Mouse (Mus musculus) embryonic fibroblast, embryonic 13.5 days (primary cell): ENCODE results near the gene Camk1d. TPM values are rescaled to one million over a fixed set of nuclear protein-coding genes. Genes with fewer than 3 reads are reported as not detected.
A peak's percentile ranks its signal among the peaks of the same experiment; 100 is the strongest.

ENCODE experiments used
- H3K27ac ChIP-seq: 2 replicates; pipeline ENCODE4 v1.5.1; 2012; ENCODE audit warnings: low read length, control low read depth, inconsistent platforms; ENCODE audit not compliant: insufficient read depth
- H3K4me1 ChIP-seq: 2 replicates; pipeline ENCODE4 v1.6.1; 2011; ENCODE audit warnings: low read length; ENCODE audit not compliant: control insufficient read depth, insufficient read depth
- H3K4me3 ChIP-seq: 2 replicates; pipeline ENCODE4 v1.5.1; 2011; ENCODE audit warnings: mild to moderate bottlenecking, control low read depth, low read length; ENCODE audit not compliant: insufficient read depth
- CTCF ChIP-seq: IDR thresholded peaks from 2 replicates; pipeline ENCODE4 v1.5.1; 2011; ENCODE audit warnings: mild to moderate bottlenecking, control low read depth, low read length, moderate library complexity, borderline replicate concordance; ENCODE audit not compliant: insufficient read depth
- POLR2A ChIP-seq: IDR thresholded peaks from 2 replicates; pipeline ENCODE4 v1.6.1; 2011; ENCODE audit warnings: low read depth, mild to moderate bottlenecking, control low read depth, low read length, moderate library complexity
- polyA plus RNA-seq: library from polyadenylated mRNA; stranded (reverse); fragments of >200 nt; gene quantifications from 2 replicates; pipeline ENCODE4 v1.2.4, GENCODE M21; 2011; ENCODE audit warnings: low read depth; ENCODE audit not compliant: missing spikeins, insufficient read length

Camk1d gene
- polyA plus RNA-seq, 1 experiment = 4.3 TPM

DNA sequence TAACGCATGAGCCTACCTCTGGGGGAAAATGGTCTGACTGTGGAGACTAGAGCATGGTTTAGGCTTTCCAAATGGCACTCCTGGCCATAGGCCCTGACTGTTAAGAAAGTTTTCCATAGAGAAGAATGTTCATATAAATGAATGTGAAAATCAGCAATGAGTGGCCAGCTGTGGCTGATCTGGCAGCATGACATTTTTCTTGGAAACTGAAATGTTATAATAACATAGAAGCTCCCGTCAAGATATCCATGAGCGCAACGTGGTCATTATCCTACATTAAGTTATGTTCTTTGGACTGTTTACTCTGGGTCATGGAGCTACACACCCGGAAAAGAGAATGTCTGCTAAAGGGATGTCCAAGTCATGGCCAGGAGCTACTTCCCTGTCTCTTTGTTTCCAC lies 397.6 kb downstream of the Camk1d start:
- no peak for TF ChIP-seq POLR2A
- no peak for TF ChIP-seq CTCF
- Histone ChIP-seq H3K4me1 (peaks cover 4% of the 10 kb centered on the region; the same call in 1 of the 2 replicates), H3K27ac (peak overlapping the region; percentile 88), H3K4me3 (no peak overlapping the region)

DNA sequence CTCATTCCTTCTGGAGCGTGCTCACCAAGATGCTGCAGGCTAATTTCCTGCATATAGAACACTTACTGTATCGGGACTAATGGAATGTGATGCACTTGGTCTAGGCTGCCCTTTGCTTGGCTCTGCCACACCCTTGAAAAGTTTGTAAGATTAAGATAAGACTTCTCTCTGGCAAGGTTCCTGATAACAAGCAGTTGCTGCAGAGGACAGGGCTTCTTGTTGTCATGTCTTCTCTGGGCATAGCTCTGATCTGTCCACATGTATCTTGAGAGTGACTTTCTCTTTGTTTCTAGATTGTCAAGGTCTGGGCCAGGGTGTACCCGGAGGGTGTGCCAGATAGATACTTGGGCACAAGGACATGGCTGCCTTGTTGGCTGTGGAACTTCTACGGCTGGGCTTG lies 398.1 kb downstream of the Camk1d start:
- TF ChIP-seq POLR2A (no peak), CTCF (no peak)
- peaks cover 4% of the 10 kb centered on the region; the same call in 1 of the 2 replicates for H3K4me1 ChIP-seq
- H3K4me3 ChIP-seq = no peak overlapping the region
- H3K27ac ChIP-seq = peak overlapping the region; percentile 24

DNA sequence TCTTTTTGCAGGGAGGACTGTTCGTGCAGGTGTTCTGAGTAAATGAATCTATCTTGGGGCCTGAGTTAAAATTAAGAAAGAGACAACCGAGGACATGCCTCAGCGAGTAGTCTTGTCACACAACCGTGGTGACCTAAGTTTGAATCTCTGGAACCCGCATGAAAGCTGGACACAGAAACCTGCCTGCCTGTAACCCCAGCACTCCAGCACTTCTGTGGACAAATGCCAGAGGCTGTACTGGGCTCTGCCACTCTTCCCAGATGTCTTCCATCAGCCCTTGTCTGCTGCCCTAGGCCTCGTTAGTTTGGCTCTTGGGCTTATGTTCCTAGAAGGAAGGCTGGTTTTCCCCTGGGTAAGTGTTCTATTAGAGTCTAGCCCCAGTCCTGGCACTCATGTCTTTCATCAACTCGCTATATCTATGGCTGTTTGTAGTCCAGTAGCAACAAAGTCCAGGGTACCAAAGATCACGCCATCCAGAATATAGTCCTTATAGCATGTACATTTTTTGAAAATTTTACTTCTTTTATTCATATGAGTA lies 399.0 kb downstream of the Camk1d start:
- no peak overlapping the region for H3K4me3 ChIP-seq
- H3K27ac ChIP-seq = no peak overlapping the region
- TF ChIP-seq POLR2A (no peak), CTCF (no peak)
- peaks cover 4% of the 10 kb centered on the region; the same call in 1 of the 2 replicates for H3K4me1 ChIP-seq

DNA sequence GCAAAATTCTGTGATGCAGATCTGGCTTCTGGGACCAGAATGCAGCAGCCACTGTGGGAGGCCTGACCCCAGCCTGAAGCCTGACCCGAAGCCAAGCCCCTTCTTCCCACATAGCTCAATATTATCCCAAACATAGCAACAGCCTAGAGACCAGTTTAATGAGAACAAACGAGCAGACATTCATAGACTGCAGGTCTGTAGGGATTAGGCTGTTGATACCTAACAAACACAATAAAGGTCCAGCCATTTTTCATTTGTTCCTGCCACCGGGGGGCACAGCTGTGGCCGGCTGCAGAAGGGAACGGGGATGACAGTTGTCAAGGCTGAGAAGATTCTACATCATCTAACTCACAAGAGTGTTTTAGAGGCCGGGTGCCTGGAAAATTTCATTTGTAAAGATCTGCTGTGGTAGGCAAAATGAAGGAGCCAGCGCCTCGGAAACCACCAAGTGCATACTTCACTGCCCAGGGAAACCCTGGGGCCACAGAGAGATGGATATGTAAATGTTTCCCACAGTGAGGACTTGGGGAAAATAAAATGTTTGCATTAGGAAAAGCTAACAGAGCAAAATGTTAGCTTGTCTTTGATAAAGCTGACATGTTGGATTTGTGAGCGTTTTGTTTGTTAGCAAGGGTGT lies 399.7 kb downstream of the Camk1d start:
- Histone ChIP-seq H3K27ac (no peak overlapping the region), H3K4me1 (peaks cover 4% of the 10 kb centered on the region; the same call in 1 of the 2 replicates), H3K4me3 (no peak overlapping the region)
- TF ChIP-seq CTCF = no peak
- no peak for TF ChIP-seq POLR2A

DNA sequence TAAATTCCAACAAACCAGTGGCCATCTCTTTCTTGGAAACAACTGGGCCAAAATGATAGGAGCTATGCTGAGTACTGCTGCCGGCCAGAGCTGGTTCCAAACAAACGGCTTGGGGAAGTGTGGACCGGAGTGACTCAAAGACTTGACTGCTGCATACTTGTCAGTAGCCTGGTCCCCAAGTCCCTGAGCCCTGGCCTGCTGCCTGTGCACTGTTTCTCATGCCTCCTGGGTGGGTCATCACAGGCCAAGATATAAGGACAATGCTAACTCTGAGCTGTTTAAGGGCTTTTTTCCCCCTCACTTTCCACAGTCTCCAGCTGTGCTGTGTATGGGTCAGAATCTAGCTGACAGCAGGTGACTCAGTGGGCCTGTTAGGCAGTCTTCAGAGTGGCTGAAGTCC lies 409.2 kb downstream of the Camk1d start:
- H3K4me3 ChIP-seq = no peak overlapping the region
- H3K27ac ChIP-seq = no peak overlapping the region
- TF ChIP-seq CTCF (no peak), POLR2A (no peak)
- no peaks in the 10 kb centered on the region for H3K4me1 ChIP-seq

DNA sequence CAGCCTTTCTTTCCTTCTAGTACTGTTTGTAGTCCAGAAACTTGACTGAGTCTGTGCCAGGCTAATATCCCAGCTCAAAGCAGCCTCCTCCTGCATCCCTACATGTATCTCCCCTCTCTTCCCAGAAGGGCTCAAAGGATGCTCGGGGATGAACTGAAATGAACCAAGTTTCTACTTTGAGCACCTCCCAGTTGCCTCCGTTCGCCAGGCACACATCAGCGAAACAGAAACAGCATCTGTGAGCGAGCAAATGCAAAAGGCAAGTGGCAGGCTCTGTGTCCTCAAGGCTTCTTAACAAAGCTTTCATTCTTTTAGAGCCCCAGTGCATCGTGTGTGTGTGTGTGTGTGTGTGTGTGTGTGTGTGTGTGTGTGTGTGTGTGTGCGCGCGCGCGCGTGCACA lies 409.9 kb downstream of the Camk1d start:
- no peak for TF ChIP-seq POLR2A
- TF ChIP-seq CTCF = no peak
- H3K4me1 ChIP-seq = no peaks in the 10 kb centered on the region
- no peak overlapping the region for H3K4me3 ChIP-seq
- no peak overlapping the region for H3K27ac ChIP-seq

DNA sequence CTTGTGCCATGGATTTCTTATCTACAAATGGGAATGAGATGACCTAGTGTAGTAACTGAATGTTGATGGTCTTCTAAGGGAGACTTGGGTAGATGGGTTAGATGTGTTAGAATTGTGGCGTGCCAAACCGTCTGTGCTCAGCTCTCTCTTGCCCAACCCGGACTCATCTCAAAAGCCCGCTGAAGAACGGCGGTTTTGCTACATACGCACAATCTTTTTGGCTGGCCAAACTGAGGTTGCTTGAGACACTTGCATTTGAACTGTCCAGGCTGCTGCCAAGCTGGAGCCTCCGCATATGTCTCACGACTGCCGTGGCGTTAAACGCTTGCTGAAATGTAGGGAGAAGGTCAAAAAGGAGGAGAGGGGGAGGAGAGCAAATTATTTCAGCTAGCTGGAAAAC lies 413.0 kb downstream of the Camk1d start:
- H3K4me3 ChIP-seq = no peak overlapping the region

DNA sequence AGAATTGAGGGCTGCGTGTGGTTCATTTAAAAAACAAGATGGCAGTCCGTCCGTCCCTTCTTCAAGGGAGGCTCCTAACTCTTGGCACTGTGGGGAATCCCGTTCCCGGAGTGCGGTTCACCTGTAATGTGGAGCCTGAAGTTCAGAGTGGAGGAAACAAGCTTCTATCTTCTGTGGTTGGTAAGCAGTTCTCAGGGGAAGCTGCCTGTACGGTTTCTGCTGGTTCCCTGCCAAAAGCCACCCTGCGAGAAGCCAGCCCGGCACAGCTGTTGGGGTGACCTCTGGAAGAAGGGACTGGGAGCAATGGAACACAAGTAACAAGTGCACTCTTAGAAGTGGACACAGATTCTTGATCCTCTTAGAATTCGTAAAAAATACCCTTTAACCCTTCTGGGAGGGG lies 416.2 kb downstream of the Camk1d start:
- Histone ChIP-seq H3K4me3 (no peak overlapping the region), H3K27ac (no peak overlapping the region), H3K4me1 (peaks cover 2% of the 10 kb centered on the region; the same call in 1 of the 2 replicates)
- TF ChIP-seq CTCF = no peak
- no peak for TF ChIP-seq POLR2A

More for the DNA sequence above, 413.0 kb downstream of the Camk1d start:
- no peak overlapping the region for H3K27ac ChIP-seq
- H3K4me1 ChIP-seq = peaks cover 2% of the 10 kb centered on the region; the same call in 1 of the 2 replicates
- TF ChIP-seq CTCF (no peak), POLR2A (no peak)

DNA sequence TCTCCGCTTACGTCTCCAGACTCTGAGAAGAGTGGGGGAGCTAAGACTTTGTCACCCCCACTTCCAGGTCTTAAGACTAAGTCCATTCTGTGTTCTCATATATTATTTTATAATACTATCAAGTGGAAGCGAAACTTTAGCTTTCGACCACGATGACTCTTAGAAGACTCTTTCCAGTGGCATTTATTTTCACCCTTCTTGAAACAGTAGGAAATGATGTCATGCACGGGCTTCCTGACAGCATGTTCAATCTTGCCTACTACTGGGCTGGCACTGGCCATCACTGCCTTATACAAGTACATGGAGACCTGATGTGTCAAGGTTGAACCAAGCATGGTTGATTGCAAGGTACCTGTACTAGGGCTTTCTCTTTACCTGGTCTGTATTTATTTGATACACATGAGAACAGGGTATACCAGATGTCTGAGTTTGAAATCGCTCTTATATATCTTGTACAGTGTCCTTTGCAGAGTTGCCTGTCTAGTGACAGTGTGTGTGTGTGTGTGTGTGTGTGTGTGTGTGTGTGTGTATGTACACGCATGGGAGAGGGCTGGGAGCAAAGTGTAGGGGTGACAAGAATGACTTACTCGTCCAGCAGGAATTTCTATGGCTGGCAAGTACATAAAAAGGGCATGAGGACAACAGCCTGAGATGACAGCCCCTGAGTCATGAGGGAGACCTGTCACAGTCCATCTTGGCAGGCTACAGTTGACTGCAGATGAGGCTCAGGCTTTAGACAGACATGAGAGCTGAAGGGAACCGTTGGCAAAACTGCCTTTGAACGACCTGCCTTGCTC lies 417.4 kb downstream of the Camk1d start:
- Histone ChIP-seq H3K27ac (no peak overlapping the region), H3K4me1 (peaks cover 2% of the 10 kb centered on the region; the same call in 1 of the 2 replicates), H3K4me3 (no peak overlapping the region)
- TF ChIP-seq CTCF (no peak), POLR2A (no peak)

DNA sequence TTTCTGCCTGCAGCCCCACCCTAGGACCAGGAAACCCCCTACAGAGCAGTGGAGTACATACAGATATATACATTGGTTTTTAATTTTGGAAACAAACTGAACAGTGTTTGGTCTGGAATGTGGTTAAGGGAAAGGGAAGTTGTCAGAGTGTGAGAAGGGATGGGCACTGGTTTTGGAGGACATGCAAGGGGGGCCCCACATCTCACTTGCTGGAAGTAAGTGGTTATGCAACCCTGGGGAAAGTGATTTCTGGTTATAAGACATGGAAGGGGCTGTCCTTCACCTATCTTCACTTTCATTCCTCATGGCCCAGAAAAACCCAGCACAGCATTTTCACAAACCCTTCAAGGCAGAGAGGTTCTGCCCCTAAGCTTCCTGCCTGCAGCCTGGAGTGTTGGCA lies 419.2 kb downstream of the Camk1d start:
- Histone ChIP-seq H3K4me3 (no peak overlapping the region), H3K4me1 (peaks cover 2% of the 10 kb centered on the region; the same call in 1 of the 2 replicates), H3K27ac (no peak overlapping the region)
- no peak for TF ChIP-seq CTCF
- TF ChIP-seq POLR2A = no peak
